Mouse (Mus musculus): Measurements from ENCODE around the gene Aurkb.
A peak's percentile ranks its signal among the peaks of the same experiment; 100 is the strongest.
"Not testable (repeated sequence)": the region's sequence is repeated elsewhere in the genome, so short reads cannot be mapped to it uniquely, and the experiment has no call there.

Aurkb gene

GRCm38 (mm10) chr11:69045531-69046394, at the start of gene Aurkb:
Gene Aurkb (plus strand): TSS chr11:69045647.
- peak; percentile 90 to 93 for DNase-seq

- no peak for DNase-seq
Observed at GRCm38 (mm10) chr11:68997080-68997479, 48.4 kb upstream of the Aurkb start.

- DNase-seq, result not testable (repeated sequence)
Observed at GRCm38 (mm10) chr11:69002782-69003181, 42.7 kb upstream of the Aurkb start.

- peak; percentile 25 to 55 for DNase-seq
Observed at GRCm38 (mm10) chr11:69003592-69003991, 41.9 kb upstream of the Aurkb start.

- DNase-seq, result no peak
Observed at GRCm38 (mm10) chr11:69005193-69005592, 40.3 kb upstream of the Aurkb start.

GRCm38 (mm10) chr11:69006575-69006974, 38.9 kb upstream of the Aurkb start:
- not testable (repeated sequence) for DNase-seq

GRCm38 (mm10) chr11:69008182-69009121, 37.0 kb upstream of the Aurkb start, which contains the start of gene Pfas:
Gene Pfas (minus strand): TSS chr11:69008460.
- DNase-seq, result peak; percentile 86 to 96

- no peak for DNase-seq
Observed at GRCm38 (mm10) chr11:69009508-69009907, 35.9 kb upstream of the Aurkb start.

GRCm38 (mm10) chr11:69010400-69011323, 34.8 kb upstream of the Aurkb start:
- no peak for DNase-seq

- not testable (repeated sequence) for DNase-seq
Observed at GRCm38 (mm10) chr11:69011445-69011844, 34.0 kb upstream of the Aurkb start.

- peak; percentile 92 to 95 for DNase-seq
Observed at GRCm38 (mm10) chr11:69012071-69012601, 33.3 kb upstream of the Aurkb start.

GRCm38 (mm10) chr11:69015644-69016441, 29.6 kb upstream of the Aurkb start, which contains the start of gene Ctc1:
Gene Ctc1 (plus strand): TSS chr11:69015911.
- DNase-seq, result peak; percentile 91 to 93

- no peak for DNase-seq
Observed at GRCm38 (mm10) chr11:69016755-69017154, 28.7 kb upstream of the Aurkb start.

- no peak for DNase-seq
Observed at GRCm38 (mm10) chr11:69020691-69021090, 24.8 kb upstream of the Aurkb start.

- no peak for DNase-seq
Observed at GRCm38 (mm10) chr11:69026562-69026961, 18.9 kb upstream of the Aurkb start.

GRCm38 (mm10) chr11:69028805-69029204, 16.6 kb upstream of the Aurkb start:
- no peak for DNase-seq

GRCm38 (mm10) chr11:69033552-69033951, 11.9 kb upstream of the Aurkb start:
- DNase-seq, result no peak

- DNase-seq, result no peak
Observed at GRCm38 (mm10) chr11:69034585-69034984, 10.9 kb upstream of the Aurkb start.

- no peak for DNase-seq
Observed at GRCm38 (mm10) chr11:69035411-69035810, 10.0 kb upstream of the Aurkb start.

GRCm38 (mm10) chr11:69035849-69036248, 9.6 kb upstream of the Aurkb start:
- DNase-seq, result peak; percentile 91 to 94

Measured in kidney, postnatal 36 days (tissue).